Comparison of ENCODE assay signal across 13 mouse cellular contexts in the genomic region with DNA sequence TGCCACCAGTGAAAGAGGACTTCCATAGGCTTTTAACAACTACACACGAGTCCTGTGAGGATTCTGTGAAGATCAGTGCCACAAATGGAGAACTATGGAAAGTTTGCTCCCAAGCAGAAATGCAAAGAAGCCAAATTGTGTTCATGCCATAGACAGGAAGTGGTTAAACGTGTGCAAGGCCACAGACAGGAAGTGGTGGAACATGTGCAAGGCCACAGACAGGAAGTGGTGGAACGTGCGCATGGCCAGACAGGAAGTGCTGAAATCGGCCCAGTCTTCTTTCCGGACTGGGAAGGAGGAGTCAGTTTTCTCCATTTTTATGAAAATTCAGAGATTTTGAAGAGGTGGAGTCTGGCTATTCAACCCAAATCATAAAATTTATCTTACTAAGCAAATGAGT.
DNase-seq lines count a peak whose midpoint lies in the region; ATAC-seq and TF ChIP-seq lines count a peak whose summit lies in the region.
"Had no signal": no experiment of that assay in that cellular context is flagged by ENCODE, and none has a peak within 500 bp of the region (broad histone marks: within the 10 kb centered on the region; RNA-seq: fewer than 3 reads in every experiment).

No protein-coding gene starts in this region.

- H3K27ac ChIP-seq in forebrain, postnatal 0 days (ENCODE audit: low read depth, low read length), result no peak overlapping the region
- H3K27ac ChIP-seq: gastrocnemius, adult 2 months had no signal

- H3K36me3 ChIP-seq in megakaryocyte, embryonic 14.5 days (replicated peaks; ENCODE audit: low read length), result no peaks in the 10 kb centered on the region
- no peaks in the 10 kb centered on the region for H3K36me3 ChIP-seq in forebrain, postnatal 0 days (ENCODE audit: insufficient read depth)

- H3K9me3 ChIP-seq in megakaryocyte, embryonic 14.5 days, result peaks cover 62% of the 10 kb centered on the region
- 0 out of 2 replicates have a peak, but pooled peaks cover 4% of the 10 kb centered on the region for H3K9me3 ChIP-seq in forebrain, postnatal 0 days (ENCODE audit: low read length)

- no peak for TF ChIP-seq CTCF in forebrain, postnatal 0 days (IDR thresholded peaks at IDR 0.05; ENCODE audit: low read depth)

- peaks cover 3% of the 10 kb centered on the region; the same call in 1 of the 2 replicates for H3K4me1 ChIP-seq in megakaryocyte, embryonic 14.5 days
- H3K4me1 ChIP-seq in forebrain, postnatal 0 days (ENCODE audit: insufficient read depth), result no peaks in the 10 kb centered on the region

- H3K4me3 ChIP-seq in megakaryocyte, embryonic 14.5 days (replicated peaks), result peak overlapping the region; percentile 38
- no peak overlapping the region for H3K4me3 ChIP-seq in forebrain, postnatal 0 days (ENCODE audit: low read depth, low read length)
- H3K4me3 ChIP-seq: gastrocnemius, adult 2 months had no signal

- whole genome bisulfite sequencing in forebrain, postnatal 0 days, result 81% methylated on average over 6 of the region's 6 CpGs

- no peak for ATAC-seq in forebrain, postnatal 0 days
- ATAC-seq: intestine, embryonic 16.5 days had no signal

- H3K9ac ChIP-seq in forebrain, postnatal 0 days, result no peak overlapping the region

- H3K27me3 ChIP-seq in megakaryocyte, embryonic 14.5 days (replicated peaks), result peaks cover 2% of the 10 kb centered on the region
- no peaks in the 10 kb centered on the region for H3K27me3 ChIP-seq in forebrain, postnatal 0 days (ENCODE audit: insufficient read depth, low read length)

- DNase-seq in CD4-positive helper T cell, adult 2 months (ENCODE audit: low read depth, low spot score), result peak; percentile 15
- DNase-seq in c-Kit-positive CD71-negative TER-119-negative erythroid progenitor cells, embryonic 14.5 days (ENCODE audit: low read depth), result peak; percentile 39
- DNase-seq in thymus, postnatal 14 days, result peak; percentile 21
- DNase-seq in forebrain, postnatal 0 days, result no peak
- no peak for DNase-seq in adrenal gland, postnatal 10 days
- DNase-seq in cerebellum, adult 9-10 months, result no peak
- DNase-seq: adrenal gland, adult 8-10 months; cerebellum, postnatal 25 days; gastrocnemius, adult 2 months; kidney, postnatal 25 days; lung, adult 18-20 months had no signal

- H3K4me2 ChIP-seq in forebrain, postnatal 0 days (ENCODE audit: low read depth), result no peak overlapping the region

Comparison
In these comparisons a context has a peak if more than half of its experiments do, and no peak if none do; other contexts are left out.
1. DNase-seq: peak in CD4-positive helper T cell, adult 2 months (single experiment), c-Kit-positive CD71-negative TER-119-negative erythroid progenitor cells, embryonic 14.5 days (single experiment) and thymus, postnatal 14 days (single experiment); none in forebrain, postnatal 0 days (single experiment), adrenal gland, postnatal 10 days (single experiment) and cerebellum, adult 9-10 months (single experiment).